Mouse (Mus musculus) forebrain, embryonic 13.5 days (tissue): ENCODE results near the gene Actl6a. TPM values are rescaled to one million over a fixed set of nuclear protein-coding genes. Genes with fewer than 3 reads are reported as not detected.
"Not testable (repeated sequence)": the region's sequence is repeated elsewhere in the genome, so short reads cannot be mapped to it uniquely, and the experiment has no call there.

Source experiments
- ATAC-seq: fragments of 200-750 bp; cut with Nextera tagmentation; 2 replicates; pipeline ENCODE4 v1.8.0; 2017
- H3K27ac ChIP-seq: fragments of 300-500 bp; sonication (generic); 2 replicates; pipeline ENCODE4 v1.5.1; 2015; ENCODE audit warnings: inconsistent platforms, mild to moderate bottlenecking, moderate library complexity
- H3K27me3 ChIP-seq: fragments of 300-500 bp; sonication (generic); 2 replicates; pipeline ENCODE4 v1.6.1; 2015; ENCODE audit warnings: mild to moderate bottlenecking, inconsistent platforms
- H3K36me3 ChIP-seq: fragments of 300-500 bp; sonication (generic); 2 replicates; pipeline ENCODE4 v1.6.1; 2015; ENCODE audit warnings: mild to moderate bottlenecking, inconsistent platforms; ENCODE audit not compliant: poor library complexity, severe bottlenecking
- H3K4me1 ChIP-seq: fragments of 300-500 bp; sonication (generic); 2 replicates; pipeline ENCODE4 v1.6.1; 2015; ENCODE audit warnings: inconsistent platforms
- H3K4me2 ChIP-seq: fragments of 300-500 bp; sonication (generic); 2 replicates; pipeline ENCODE4 v1.6.1; 2015; ENCODE audit warnings: inconsistent platforms, mild to moderate bottlenecking, moderate library complexity
- H3K4me3 ChIP-seq: fragments of 300-500 bp; sonication (generic); 2 replicates; pipeline ENCODE4 v1.5.1; 2015; ENCODE audit warnings: mild to moderate bottlenecking, inconsistent platforms
- H3K9ac ChIP-seq: fragments of 300-500 bp; sonication (generic); 2 replicates; pipeline ENCODE4 v1.6.1; 2015; ENCODE audit warnings: mild to moderate bottlenecking, inconsistent platforms
- H3K9me3 ChIP-seq: fragments of 300-500 bp; sonication (generic); replicated peaks from 2 replicates; pipeline ENCODE4 v1.6.1; 2016; ENCODE audit warnings: inconsistent platforms
- WGBS: fragments of 180-500 bp; shearing (Covaris S2); methylation state at CpG from one replicate; pipeline ENCODE4 v1.1.7; 2015; 5-methylcytosine and 5-hydroxymethylcytosine counted together
- polyA plus RNA-seq: library from polyadenylated mRNA; unstranded; fragments of >200 nt; fragmentation: Nextera tagmentation; extraction: Ambion mirVana; gene quantifications from 2 replicates; pipeline ENCODE4 v1.2.1, GENCODE M21; 2015

The Actl6a gene
- polyA plus RNA-seq, 1 experiment from 2014 or later: 206 TPM

DNA sequence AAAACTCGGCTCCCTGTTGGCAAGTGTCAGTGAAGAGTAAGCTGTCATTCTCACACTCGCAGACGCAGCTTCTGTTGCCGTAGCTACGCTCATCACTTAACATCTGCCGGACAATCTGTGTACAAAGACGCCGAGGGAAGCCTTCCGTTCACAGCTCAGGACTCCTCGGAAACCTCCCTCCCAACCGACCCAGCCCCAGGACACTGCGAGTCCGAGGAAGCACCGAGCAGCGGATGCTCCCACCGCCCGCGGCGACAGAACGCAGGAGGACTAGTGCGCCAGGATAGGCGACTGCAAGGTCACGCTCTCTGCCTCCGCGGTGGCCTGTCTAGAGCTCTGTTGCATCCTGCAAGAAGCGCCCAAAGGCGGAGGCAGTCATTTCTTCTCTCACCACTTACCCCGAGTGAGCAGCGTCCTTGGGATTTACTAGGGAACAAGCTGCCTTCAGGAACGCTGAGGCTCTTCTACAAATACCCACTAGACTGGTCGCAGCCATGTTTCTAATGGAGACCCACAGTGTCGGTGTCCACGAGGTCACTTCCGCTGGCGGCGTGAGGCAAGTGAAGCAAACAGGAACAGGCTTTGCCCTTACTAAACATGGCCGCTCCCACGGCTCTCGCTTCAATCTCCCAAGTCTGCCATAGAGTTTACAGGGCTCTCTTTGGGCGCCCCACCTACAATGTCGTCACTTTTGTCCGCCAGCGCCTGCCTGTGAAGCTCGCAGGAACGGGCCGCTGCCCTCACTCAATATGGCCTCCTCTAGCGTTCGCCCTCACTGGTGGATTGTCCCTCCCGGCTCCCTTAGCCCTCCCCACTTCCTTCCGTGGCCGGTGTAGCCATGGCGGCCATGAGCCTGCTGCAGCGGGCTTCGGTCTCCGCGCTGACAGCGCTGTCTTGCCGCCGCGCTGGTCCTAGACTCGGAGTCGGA, 30.4 kb downstream of the Actl6a start, which contains the start of gene Ndufb5:
TSS of gene Ndufb5 (plus strand) at position 747 of the 928 bp plus-strand sequence.
- Histone ChIP-seq H3K4me3 (peak within 1 kb of the TSS; percentile 96), H3K4me1 (peaks cover 29% of the 10 kb centered on the region), H3K9ac (peak within 1 kb of the TSS; percentile 81), H3K4me2 (peak within 1 kb of the TSS; percentile 85), H3K9me3 (no peaks in the 10 kb centered on the region), H3K27me3 (no peaks in the 10 kb centered on the region), H3K36me3 (peaks cover 19% of the 10 kb centered on the region), H3K27ac (peak within 1 kb of the TSS; percentile 85)
- ATAC-seq: peak; percentile 98
- WGBS: under 1% methylated on average over 62 of the region's 62 CpGs

DNA sequence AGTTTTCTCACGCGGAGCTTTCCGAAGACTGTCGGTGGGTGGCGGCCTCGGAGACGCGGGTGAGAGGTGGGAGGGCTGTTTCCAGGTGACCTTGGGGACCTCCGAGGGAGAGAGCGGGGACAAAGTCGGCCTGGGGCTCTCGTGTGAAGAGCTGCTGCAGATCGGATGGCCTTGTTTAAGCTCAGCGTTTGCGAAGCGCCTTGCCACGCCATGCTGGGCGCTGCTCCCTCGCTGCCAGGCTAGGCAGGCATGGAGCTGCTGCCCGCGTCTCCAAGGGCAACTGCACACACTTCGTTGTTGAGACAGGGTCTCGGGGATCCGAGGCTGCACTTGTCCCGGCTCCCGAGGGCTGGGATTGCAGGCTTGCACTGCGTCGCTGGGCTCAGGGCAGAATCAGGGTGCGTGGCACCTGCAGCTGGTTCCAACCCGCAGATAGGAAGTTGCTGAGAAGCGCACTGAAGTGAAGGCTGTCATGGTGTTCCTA, 31.1 kb downstream of the Actl6a start, which contains the start of gene Mrpl47:
TSS of gene Mrpl47 (minus strand) at position 434 of the 484 bp plus-strand sequence.
- Histone ChIP-seq H3K4me2 (peak within 1 kb of the TSS; percentile 85), H3K9ac (peak within 1 kb of the TSS; percentile 81), H3K27me3 (no peaks in the 10 kb centered on the region), H3K9me3 (no peaks in the 10 kb centered on the region), H3K27ac (peak within 1 kb of the TSS; percentile 85), H3K36me3 (peaks cover 18% of the 10 kb centered on the region), H3K4me3 (peak within 1 kb of the TSS; percentile 96), H3K4me1 (peaks cover 29% of the 10 kb centered on the region)
- under 1% methylated on average over 31 of the region's 31 CpGs for WGBS
- no peak for ATAC-seq

DNA sequence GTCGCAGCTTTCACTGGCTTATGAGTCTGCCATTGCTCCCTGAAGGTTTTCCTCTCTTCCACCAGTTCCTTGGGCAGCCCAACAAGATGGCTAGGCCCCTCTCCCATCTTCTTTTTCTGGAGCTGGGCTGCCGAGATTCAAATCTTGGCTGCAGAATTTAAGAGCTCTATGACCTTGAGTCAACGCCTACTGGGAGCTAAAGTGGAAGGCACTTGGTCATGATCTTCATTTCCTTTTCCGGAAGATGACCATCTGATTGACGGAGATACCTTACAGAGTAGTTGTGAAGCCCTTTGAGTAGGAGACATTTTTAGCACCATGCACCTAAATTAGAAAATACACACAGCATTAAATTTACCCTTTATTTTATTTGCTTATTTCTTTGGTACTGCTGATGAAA, 32.5 kb downstream of the Actl6a start:
- Histone ChIP-seq H3K9ac (no peak overlapping the region), H3K27me3 (no peaks in the 10 kb centered on the region), H3K9me3 (no peaks in the 10 kb centered on the region), H3K4me3 (no peak overlapping the region; the same call in 1 of the 2 replicates), H3K27ac (no peak overlapping the region), H3K4me1 (peaks cover 29% of the 10 kb centered on the region), H3K4me2 (peak overlapping the region; percentile 85), H3K36me3 (0 out of 2 replicates have a peak, but pooled peaks cover 11% of the 10 kb centered on the region)
- no peak for ATAC-seq
- 96% methylated on average over 5 of the region's 5 CpGs for WGBS

DNA sequence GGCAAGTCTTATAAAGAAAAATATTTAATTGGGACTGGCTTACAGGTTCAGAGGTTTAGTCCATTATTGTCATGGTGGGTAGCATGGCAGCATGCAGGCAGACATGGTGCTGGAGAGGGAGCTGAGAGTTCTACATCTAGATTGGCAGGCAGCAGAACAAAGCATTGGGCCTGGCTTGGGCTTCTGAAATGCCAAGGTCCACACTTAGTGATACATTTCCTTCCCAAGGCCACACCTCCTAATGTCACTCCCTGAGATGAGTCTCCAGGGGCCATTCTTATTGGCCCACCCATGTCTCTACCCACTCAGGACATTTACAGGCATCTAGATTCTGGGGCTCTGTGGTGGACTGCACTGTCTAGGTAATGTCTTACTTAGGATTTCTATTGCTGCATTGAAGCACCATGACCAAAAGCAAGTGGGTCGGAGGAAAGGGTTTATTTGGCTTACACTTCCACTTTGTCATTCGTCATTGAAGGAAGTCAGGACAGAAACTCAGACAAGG, 36.2 kb downstream of the Actl6a start:
- H3K9me3 ChIP-seq: 0 out of 2 replicates have a peak, but pooled peaks cover 3% of the 10 kb centered on the region
- H3K4me3 ChIP-seq: no peak overlapping the region
- H3K4me1 ChIP-seq: peaks cover 18% of the 10 kb centered on the region
- no peak overlapping the region for H3K4me2 ChIP-seq
- no peak overlapping the region for H3K27ac ChIP-seq
- WGBS: 96% methylated on average over 2 of the region's 2 CpGs
- H3K27me3 ChIP-seq: no peaks in the 10 kb centered on the region
- peaks cover 35% of the 10 kb centered on the region for H3K36me3 ChIP-seq
- no peak overlapping the region for H3K9ac ChIP-seq
- no peak for ATAC-seq

DNA sequence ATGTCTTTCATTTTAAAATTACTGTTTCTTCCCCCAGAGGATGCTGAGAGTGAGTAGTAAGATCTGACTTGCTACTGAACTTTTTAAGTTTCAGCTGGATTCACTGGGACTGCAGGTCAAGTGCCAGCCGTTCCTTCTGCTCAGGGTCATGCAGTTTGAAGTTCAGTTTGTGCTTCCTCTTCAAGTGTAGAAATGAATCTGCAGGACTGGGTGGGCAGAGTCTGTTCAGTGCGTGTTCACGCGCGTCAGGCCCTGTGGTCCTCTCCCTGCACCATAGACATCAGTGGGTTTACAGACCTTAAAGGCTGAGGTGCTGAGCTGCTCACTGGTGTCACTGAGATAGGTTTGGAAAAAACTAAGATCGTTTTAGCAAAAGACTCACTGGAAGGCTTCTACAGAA, 38.9 kb downstream of the Actl6a start:
- H3K9ac ChIP-seq: no peak overlapping the region
- WGBS: 96% methylated on average over 6 of the region's 6 CpGs
- H3K27ac ChIP-seq: no peak overlapping the region
- H3K4me3 ChIP-seq: no peak overlapping the region
- H3K9me3 ChIP-seq: 0 out of 2 replicates have a peak, but pooled peaks cover 3% of the 10 kb centered on the region
- H3K27me3 ChIP-seq: no peaks in the 10 kb centered on the region
- H3K4me2 ChIP-seq: no peak overlapping the region
- no peak for ATAC-seq
- H3K4me1 ChIP-seq: no peaks in the 10 kb centered on the region
- peaks cover 56% of the 10 kb centered on the region for H3K36me3 ChIP-seq

DNA sequence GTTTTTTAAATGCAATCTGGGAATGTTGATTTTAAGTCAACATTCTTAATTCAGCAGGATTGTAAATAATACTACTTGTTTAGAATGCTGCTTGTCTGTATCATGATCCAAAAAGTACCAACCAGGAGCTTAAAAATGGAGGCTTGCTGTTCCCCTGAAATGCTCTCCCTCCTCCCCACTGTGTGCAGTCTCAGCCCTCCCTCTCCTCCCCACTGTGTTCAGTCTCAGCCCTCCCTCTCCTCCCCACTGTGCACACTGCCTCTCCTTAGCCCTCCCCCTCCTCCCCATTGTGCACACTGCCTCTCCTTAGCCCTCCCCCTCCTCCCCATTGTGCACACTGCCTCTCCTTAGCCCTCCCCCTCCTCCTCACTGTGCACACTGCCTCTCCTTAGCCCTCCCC, 39.3 kb downstream of the Actl6a start:
- H3K4me1 ChIP-seq, H3K27me3 ChIP-seq, H3K9ac ChIP-seq, H3K4me3 ChIP-seq, H3K27ac ChIP-seq, H3K4me2 ChIP-seq, ATAC-seq, H3K9me3 ChIP-seq: not testable (repeated sequence)
- H3K36me3 ChIP-seq: peaks cover 56% of the 10 kb centered on the region

DNA sequence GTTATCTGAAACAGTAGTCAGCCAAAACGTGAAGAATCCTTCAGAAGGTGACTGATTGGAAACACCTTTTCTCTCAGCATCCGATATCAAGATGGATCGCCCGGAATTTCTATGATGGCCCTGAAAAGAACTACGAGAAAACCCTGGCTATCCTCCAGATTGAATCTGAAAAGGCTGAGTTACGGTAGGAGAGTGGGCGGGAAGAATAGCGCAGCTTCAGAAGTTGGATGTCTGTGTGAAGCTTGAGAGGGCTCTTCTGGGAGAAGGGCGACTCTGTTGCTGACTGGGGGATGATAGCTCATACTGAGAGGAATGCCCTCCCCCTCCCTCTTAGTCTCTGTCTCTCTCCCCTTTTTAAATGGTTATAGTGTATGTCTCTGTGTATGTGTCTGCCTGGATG, 42.3 kb downstream of the Actl6a start:
- no peak overlapping the region for H3K9ac ChIP-seq
- no peak overlapping the region for H3K4me3 ChIP-seq
- WGBS: 91% methylated on average over 9 of the region's 9 CpGs
- H3K36me3 ChIP-seq: peaks cover 73% of the 10 kb centered on the region
- no peak overlapping the region for H3K27ac ChIP-seq
- no peak overlapping the region for H3K4me2 ChIP-seq
- H3K9me3 ChIP-seq: 0 out of 2 replicates have a peak, but pooled peaks cover 3% of the 10 kb centered on the region
- no peak for ATAC-seq
- H3K27me3 ChIP-seq: no peaks in the 10 kb centered on the region
- no peaks in the 10 kb centered on the region for H3K4me1 ChIP-seq

DNA sequence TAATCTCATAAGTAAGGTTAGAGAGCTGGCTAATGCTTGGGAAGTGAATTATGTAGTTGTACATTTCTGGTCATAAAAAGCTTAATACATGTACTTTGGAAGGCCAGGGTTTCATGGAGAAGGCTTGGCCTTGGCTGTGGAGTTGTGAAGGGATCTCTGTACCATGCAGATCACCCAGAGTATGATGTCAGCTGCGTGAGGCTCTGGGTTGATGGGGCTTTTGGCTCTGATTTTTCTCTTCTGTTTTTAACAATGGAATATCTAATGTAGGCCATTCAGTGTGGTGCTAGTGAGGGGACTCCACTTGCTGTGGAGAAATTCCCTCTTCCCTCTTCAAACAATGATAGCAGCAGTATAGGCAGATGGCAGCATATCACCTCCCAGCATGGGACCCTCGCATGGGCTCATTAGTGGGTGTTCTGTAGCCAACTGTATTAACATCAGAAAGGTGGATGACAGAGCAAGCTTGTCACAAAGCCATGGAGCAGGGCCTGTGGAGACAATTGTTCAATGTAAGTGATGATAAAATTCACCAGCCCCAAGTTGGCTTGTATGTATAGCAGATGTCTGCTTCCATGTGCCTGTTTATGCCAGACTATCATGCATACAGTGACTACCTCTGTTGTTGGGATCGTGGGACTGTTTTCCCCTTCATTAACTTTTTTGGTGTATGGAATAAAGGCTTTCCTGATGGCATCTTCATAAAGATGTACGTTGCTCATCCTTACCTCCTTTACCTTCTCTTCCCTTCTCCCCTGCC, 43.9 kb downstream of the Actl6a start:
- Histone ChIP-seq H3K9me3 (0 out of 2 replicates have a peak, but pooled peaks cover 3% of the 10 kb centered on the region), H3K4me2 (no peak overlapping the region), H3K27ac (no peak overlapping the region), H3K9ac (no peak overlapping the region), H3K27me3 (no peaks in the 10 kb centered on the region), H3K36me3 (peaks cover 74% of the 10 kb centered on the region), H3K4me1 (no peaks in the 10 kb centered on the region), H3K4me3 (no peak overlapping the region)
- peak; percentile 75 for ATAC-seq
- WGBS: 76% methylated on average over 4 of the region's 4 CpGs

DNA sequence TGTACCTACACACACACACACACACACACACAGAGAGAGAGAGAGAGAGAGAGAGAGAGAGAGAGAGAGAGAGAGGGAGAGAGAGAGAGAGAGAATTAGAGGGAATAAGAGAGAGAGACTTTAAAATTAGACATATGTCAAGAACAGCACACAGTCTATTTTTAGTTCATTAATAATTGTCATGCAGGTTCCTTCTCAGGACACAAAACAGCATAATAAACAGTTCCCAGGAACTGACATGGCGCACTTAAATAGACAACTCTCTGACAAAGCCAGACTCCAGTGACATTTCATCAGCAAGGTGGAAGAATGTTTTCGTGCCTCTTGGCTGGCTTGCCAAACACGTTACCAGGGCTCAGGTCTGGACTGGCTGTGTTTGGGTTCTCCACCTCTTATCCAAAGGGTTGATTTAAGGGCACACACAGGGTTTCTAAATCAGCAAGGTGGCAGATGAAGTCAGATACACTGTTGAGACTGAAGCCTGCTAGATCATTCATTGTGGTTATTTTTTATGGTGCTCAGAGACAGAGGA, 48.4 kb downstream of the Actl6a start:
- Histone ChIP-seq H3K4me2 (no peak overlapping the region), H3K27ac (no peak overlapping the region), H3K4me1 (no peaks in the 10 kb centered on the region), H3K36me3 (peaks cover 38% of the 10 kb centered on the region), H3K4me3 (no peak overlapping the region), H3K9me3 (no peaks in the 10 kb centered on the region), H3K9ac (no peak overlapping the region), H3K27me3 (no peaks in the 10 kb centered on the region)
- WGBS: 90% methylated on average over 3 of the region's 3 CpGs
- no peak for ATAC-seq

DNA sequence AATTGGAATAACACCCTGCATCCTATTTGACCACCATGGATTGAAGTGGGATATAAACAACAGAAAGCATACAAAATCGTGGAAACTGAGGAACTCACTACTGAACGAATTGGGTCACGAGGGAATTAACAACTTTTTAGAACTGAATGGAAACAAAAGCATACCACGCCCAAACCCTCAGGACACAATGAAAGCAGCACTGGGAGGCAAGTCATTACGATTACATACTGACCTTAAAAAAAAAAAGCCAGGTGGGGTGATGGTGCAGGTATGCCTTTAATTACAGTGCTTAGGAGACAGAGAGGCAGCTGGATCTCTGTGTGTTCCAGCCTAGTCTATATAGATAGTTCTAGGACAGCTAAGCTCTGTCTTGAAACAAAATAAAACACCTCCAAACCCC, 53.1 kb downstream of the Actl6a start:
- Histone ChIP-seq H3K9ac (no peak overlapping the region), H3K36me3 (peaks cover 3% of the 10 kb centered on the region; the same call in 1 of the 2 replicates), H3K9me3 (no peaks in the 10 kb centered on the region), H3K27ac (no peak overlapping the region), H3K4me3 (no peak overlapping the region), H3K27me3 (no peaks in the 10 kb centered on the region), H3K4me1 (no peaks in the 10 kb centered on the region), H3K4me2 (no peak overlapping the region)
- 63% methylated on average over 5 of the region's 5 CpGs for WGBS
- ATAC-seq: no peak

DNA sequence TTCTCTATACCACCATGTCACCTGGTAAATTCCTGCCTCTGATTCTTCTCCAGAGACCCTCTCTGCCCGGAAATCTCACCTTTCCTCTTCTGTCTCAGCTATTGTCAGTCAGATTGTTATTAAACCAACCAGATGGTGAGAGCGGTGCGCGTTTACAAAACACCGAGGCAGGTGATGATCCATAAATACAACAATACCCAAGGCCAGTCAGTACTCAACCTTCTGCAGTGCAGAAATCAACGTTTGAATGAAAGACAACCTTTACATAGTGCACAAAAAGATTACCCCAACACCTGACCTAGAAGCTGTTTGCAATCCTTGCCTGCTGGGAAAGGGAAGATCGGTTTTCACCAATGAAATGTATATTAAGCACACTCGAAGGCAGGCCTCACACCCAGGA, 56.9 kb downstream of the Actl6a start:
- H3K27ac ChIP-seq: no peak overlapping the region
- WGBS: 64% methylated on average over 8 of the region's 8 CpGs
- H3K9me3 ChIP-seq: no peaks in the 10 kb centered on the region
- no peaks in the 10 kb centered on the region for H3K36me3 ChIP-seq
- no peaks in the 10 kb centered on the region for H3K27me3 ChIP-seq
- H3K4me1 ChIP-seq: no peaks in the 10 kb centered on the region
- no peak overlapping the region for H3K4me2 ChIP-seq
- no peak overlapping the region for H3K9ac ChIP-seq
- H3K4me3 ChIP-seq: no peak overlapping the region
- ATAC-seq: no peak
